Mouse (Mus musculus) midbrain, postnatal 0 days (tissue): Measurements from ENCODE around the gene Rhof. TPM values are rescaled to one million over a fixed set of nuclear protein-coding genes. Genes with fewer than 3 reads are reported as not detected.
A peak's percentile ranks its signal among the peaks of the same experiment; 100 is the strongest.

ENCODE experiments used
- ATAC-seq: fragments of 200-750 bp; cut with Nextera tagmentation; 2 replicates; pipeline ENCODE4 v1.8.0; 2017; ENCODE audit warnings: moderate number of reproducible peaks, mild to moderate bottlenecking, moderate TSS enrichment, moderate library complexity; ENCODE audit not compliant: low FRiP score
- DNase-seq: peaks from one replicate; pipeline ENCODE4 v3.0.0-alpha.2; 2015; ENCODE audit warnings: low spot score
- H3K27ac ChIP-seq: fragments of 300-500 bp; sonication (generic); 2 replicates; pipeline ENCODE4 v1.5.1; 2014; ENCODE audit warnings: low read depth, mild to moderate bottlenecking, low read length, mixed read lengths
- H3K27me3 ChIP-seq: fragments of 300-500 bp; sonication (generic); 2 replicates; pipeline ENCODE4 v1.6.1; 2014; ENCODE audit warnings: low read length, control low read depth, mixed read lengths; ENCODE audit not compliant: insufficient read depth
- H3K36me3 ChIP-seq: fragments of 300-500 bp; sonication (generic); 2 replicates; pipeline ENCODE4 v1.6.1; 2014; ENCODE audit warnings: low read length, control low read depth, mixed read lengths; ENCODE audit not compliant: insufficient read depth
- H3K4me1 ChIP-seq: fragments of 300-500 bp; sonication (generic); 2 replicates; pipeline ENCODE4 v1.6.1; 2014; ENCODE audit warnings: mild to moderate bottlenecking, control low read depth, antibody characterized with exemption, low read length, mixed read lengths; ENCODE audit not compliant: insufficient read depth
- H3K4me2 ChIP-seq: fragments of 300-500 bp; sonication (generic); 2 replicates; pipeline ENCODE4 v1.6.1; 2014; ENCODE audit warnings: low read depth, mild to moderate bottlenecking, low read length, mixed read lengths; ENCODE audit not compliant: poor library complexity, severe bottlenecking
- H3K4me3 ChIP-seq: fragments of 300-500 bp; sonication (generic); 2 replicates; pipeline ENCODE4 v1.5.1; 2014; ENCODE audit warnings: low read depth, mild to moderate bottlenecking, low read length, moderate library complexity
- H3K9ac ChIP-seq: fragments of 300-500 bp; sonication (generic); replicated peaks from 2 replicates; pipeline ENCODE4 v1.6.1; 2014; ENCODE audit warnings: mild to moderate bottlenecking, low read length, moderate library complexity, mixed read lengths; ENCODE audit not compliant: poor library complexity, severe bottlenecking
- H3K9me3 ChIP-seq: fragments of 300-500 bp; sonication (generic); 2 replicates; pipeline ENCODE4 v1.6.1; 2016; ENCODE audit warnings: low read length, control low read depth
- CTCF ChIP-seq: IDR thresholded peaks from 2 replicates; pipeline ENCODE4 v1.5.1; 2016; ENCODE audit warnings: antibody characterized with exemption, mild to moderate bottlenecking
- WGBS: fragments of 180-500 bp; shearing (Covaris S2); extraction: QIAGEN DNeasy Blood & Tissue Kit; methylation state at CpG from one replicate; pipeline ENCODE4 v1.1.7; 2014; 5-methylcytosine and 5-hydroxymethylcytosine counted together
- polyA plus RNA-seq: library from polyadenylated mRNA; unstranded; fragments of >200 nt; fragmentation: Nextera tagmentation; extraction: Ambion mirVana; gene quantifications from 2 replicates; pipeline ENCODE4 v1.2.1, GENCODE M21; 2015
- total RNA-seq: library from RNA; depleted of rRNA; stranded (reverse); fragments of >200 nt; gene quantifications from 2 replicates; pipeline ENCODE4 v1.2.3, GENCODE M21; 2014

The Rhof gene
- total and polyA plus RNA-seq, 2 experiments from 2014 or later, result 41.7 to 47.8 TPM

- H3K9me3 ChIP-seq, result no peaks in the 10 kb centered on the region
- H3K36me3 ChIP-seq, result peaks cover 32% of the 10 kb centered on the region
- H3K27ac ChIP-seq, result no peak overlapping the region
- ATAC-seq (no peak), DNase-seq (no peak)
- no peak overlapping the region for H3K4me3 ChIP-seq
- TF ChIP-seq CTCF, result no peak
- H3K27me3 ChIP-seq, result no peaks in the 10 kb centered on the region
- no peaks in the 10 kb centered on the region for H3K4me1 ChIP-seq
- no peak overlapping the region for H3K4me2 ChIP-seq
- no peak overlapping the region for H3K9ac ChIP-seq
- WGBS, result 75% methylated on average over 8 of the region's 8 CpGs
These were observed 16.4 kb downstream of the Rhof start for GRCm38 (mm10) chr5:123116080-123116479.

- Histone ChIP-seq H3K27me3 (no peaks in the 10 kb centered on the region), H3K9me3 (no peaks in the 10 kb centered on the region), H3K4me1 (peaks cover 1% of the 10 kb centered on the region; the same call in 1 of the 2 replicates), H3K36me3 (peaks cover 28% of the 10 kb centered on the region), H3K9ac (0 out of 2 replicates have a peak overlapping the region, but pooled peaks have one; percentile 3), H3K4me3 (no peak overlapping the region), H3K4me2 (no peak overlapping the region), H3K27ac (no peak overlapping the region)
- DNase-seq, result peak; percentile 54
- WGBS, result 29% methylated on average over 7 of the region's 7 CpGs
- peak; percentile 71 for TF ChIP-seq CTCF
- no peak for ATAC-seq
These were observed 17.6 kb downstream of the Rhof start for GRCm38 (mm10) chr5:123114924-123115323.

GRCm38 (mm10) chr5:123114109-123114508 lies 18.4 kb downstream of the Rhof start:
- no peaks in the 10 kb centered on the region for H3K9me3 ChIP-seq
- H3K4me2 ChIP-seq, result no peak overlapping the region
- H3K27ac ChIP-seq, result no peak overlapping the region
- no peak overlapping the region for H3K4me3 ChIP-seq
- DNase-seq (no peak), ATAC-seq (no peak)
- 77% methylated on average over 11 of the region's 11 CpGs for WGBS
- H3K27me3 ChIP-seq, result no peaks in the 10 kb centered on the region
- no peak for TF ChIP-seq CTCF
- H3K36me3 ChIP-seq, result peaks cover 20% of the 10 kb centered on the region; the same call in 1 of the 2 replicates
- H3K9ac ChIP-seq, result no peak overlapping the region
- peaks cover 5% of the 10 kb centered on the region for H3K4me1 ChIP-seq

GRCm38 (mm10) chr5:123110296-123110721 lies 22.2 kb downstream of the Rhof start:
- H3K27me3 ChIP-seq, result no peaks in the 10 kb centered on the region
- no peak for TF ChIP-seq CTCF
- H3K4me2 ChIP-seq, result no peak overlapping the region
- no peaks in the 10 kb centered on the region for H3K9me3 ChIP-seq
- ATAC-seq, result no peak
- WGBS, result 30% methylated on average over 13 of the region's 13 CpGs
- H3K9ac ChIP-seq, result 0 out of 2 replicates have a peak overlapping the region, but pooled peaks have one; percentile 5
- peak overlapping the region; percentile 13 for H3K27ac ChIP-seq
- peak; percentile 69 for DNase-seq
- H3K4me3 ChIP-seq, result no peak overlapping the region
- peaks cover 8% of the 10 kb centered on the region for H3K4me1 ChIP-seq
- 0 out of 2 replicates have a peak, but pooled peaks cover 10% of the 10 kb centered on the region for H3K36me3 ChIP-seq

GRCm38 (mm10) chr5:123109452-123110203 lies 22.9 kb downstream of the Rhof start:
- H3K4me3 ChIP-seq, result no peak overlapping the region

GRCm38 (mm10) chr5:123104769-123105168 lies 27.7 kb downstream of the Rhof start:
- no peak overlapping the region for H3K4me3 ChIP-seq
- TF ChIP-seq CTCF, result no peak
- peaks cover 26% of the 10 kb centered on the region for H3K36me3 ChIP-seq
- H3K27ac ChIP-seq, result no peak overlapping the region
- no peak for ATAC-seq
- H3K4me2 ChIP-seq, result no peak overlapping the region
- peaks cover 5% of the 10 kb centered on the region for H3K4me1 ChIP-seq
- no peaks in the 10 kb centered on the region for H3K9me3 ChIP-seq
- no peaks in the 10 kb centered on the region for H3K27me3 ChIP-seq
- no peak for DNase-seq
- no peak overlapping the region for H3K9ac ChIP-seq
- WGBS, result 81% methylated on average over 6 of the region's 6 CpGs

More at GRCm38 (mm10) chr5:123109452-123110203, 22.9 kb downstream of the Rhof start:
- 0 out of 2 replicates have a peak overlapping the region, but pooled peaks have one; percentile 5 for H3K9ac ChIP-seq
- ATAC-seq (peak; percentile 66; the same call in 1 of the 2 replicates), DNase-seq (peak; percentile 85)
- WGBS, result 19% methylated on average over 13 of the region's 13 CpGs
- no peak for TF ChIP-seq CTCF
- peaks cover 8% of the 10 kb centered on the region for H3K4me1 ChIP-seq
- H3K9me3 ChIP-seq, result no peaks in the 10 kb centered on the region
- peaks cover 11% of the 10 kb centered on the region; the same call in 1 of the 2 replicates for H3K36me3 ChIP-seq
- H3K27me3 ChIP-seq, result no peaks in the 10 kb centered on the region
- peak overlapping the region; percentile 19 for H3K4me2 ChIP-seq
- H3K27ac ChIP-seq, result peak overlapping the region; percentile 26
